ENCODE assay signal across 16 mouse cellular contexts in genomic region chr1:193004581-193004980, GRCm38 (mm10). TPM values are rescaled to one million over a fixed set of nuclear protein-coding genes. Genes with fewer than 3 reads are reported as not detected.
"Had no signal": no experiment of that assay in that cellular context is flagged by ENCODE, and none has a peak within 500 bp of the region (broad histone marks: within the 10 kb centered on the region; RNA-seq: fewer than 3 reads in every experiment).

No protein-coding gene starts in this region.

- H3K9ac ChIP-seq: limb, embryonic 12.5 days; midbrain, embryonic 15.5 days; neural tube, embryonic 12.5 days had no signal

- H3K4me2 ChIP-seq: limb, embryonic 12.5 days; midbrain, embryonic 11.5 days; midbrain, embryonic 15.5 days; neural tube, embryonic 12.5 days had no signal

- DNase-seq: kidney, postnatal 14 days; lung, adult 2 months; lung, postnatal 10 days; thymus, postnatal 4 days had no signal

- H3K4me3 ChIP-seq: limb, embryonic 12.5 days; megakaryocyte, embryonic 14.5 days; midbrain, embryonic 15.5 days; neural tube, embryonic 12.5 days had no signal

- H3K27me3 ChIP-seq: limb, embryonic 12.5 days; midbrain, embryonic 15.5 days; neural tube, embryonic 12.5 days had no signal

- H3K9me3 ChIP-seq: limb, embryonic 12.5 days; megakaryocyte, embryonic 14.5 days; midbrain, embryonic 15.5 days; neural tube, embryonic 12.5 days had no signal

- ATAC-seq: hindbrain, embryonic 16.5 days; inflammation-experienced regulatory T-cells, adult 6 months; intestine, postnatal 0 days; midbrain, embryonic 15.5 days had no signal

- H3K36me3 ChIP-seq: limb, embryonic 12.5 days; midbrain, embryonic 15.5 days; neural tube, embryonic 12.5 days had no signal

- H3K4me1 ChIP-seq: limb, embryonic 12.5 days; midbrain, embryonic 15.5 days; neural tube, embryonic 12.5 days had no signal

- H3K27ac ChIP-seq: limb, embryonic 12.5 days; macrophage; midbrain, embryonic 15.5 days; neural tube, embryonic 12.5 days; stomach, postnatal 0 days had no signal

RNA-seq across cellular contexts. Expression of gene Syt14, which starts 31.0 kb away (rescaled TPM):
- total RNA-seq: monocyte, adult 5-6 weeks had no signal
- polyA plus RNA-seq: inflammation-experienced regulatory T-cells, adult 6 months; liver, adult 2 months; macrophage had no signal
